Mouse (Mus musculus) kidney, postnatal 25 days (tissue): ENCODE data around the gene Gm11027.
A peak's percentile ranks its signal among the peaks of the same experiment; 100 is the strongest.
"Not testable (repeated sequence)": the region's sequence is repeated elsewhere in the genome, so short reads cannot be mapped to it uniquely, and the experiment has no call there.

ENCODE experiments used
- DNase-seq, 2 experiments: peaks; one replicate each; pipeline ENCODE4 v3.0.0; 2021; ENCODE audit warnings: mixed read lengths in 2 of 2

The Gm11027 gene

GRCm38 (mm10) chr12:116275086-116275485 is at the start of gene Gm11027:
Gm11027 (plus strand) TSS chr12:116275386.
- DNase-seq, result not testable (repeated sequence)

GRCm38 (mm10) chr12:116226289-116227057 is 48.7 kb upstream of the Gm11027 start:
- DNase-seq, result no peak

GRCm38 (mm10) chr12:116229451-116229850 is 45.7 kb upstream of the Gm11027 start:
- no peak for DNase-seq

- DNase-seq, result peak; percentile 92 to 94
These were observed 43.6 kb upstream of the Gm11027 start for GRCm38 (mm10) chr12:116231612-116232011.

- no peak for DNase-seq
These were observed 43.1 kb upstream of the Gm11027 start for GRCm38 (mm10) chr12:116232061-116232460.

- no peak for DNase-seq
These were observed 39.8 kb upstream of the Gm11027 start for GRCm38 (mm10) chr12:116235356-116235755.

GRCm38 (mm10) chr12:116236658-116237057 is 38.5 kb upstream of the Gm11027 start:
- DNase-seq, result no peak

GRCm38 (mm10) chr12:116238370-116238769 is 36.8 kb upstream of the Gm11027 start:
- DNase-seq, result no peak

GRCm38 (mm10) chr12:116238803-116239202 is 36.4 kb upstream of the Gm11027 start:
- no peak for DNase-seq

- DNase-seq, result no peak
These were observed 30.6 kb upstream of the Gm11027 start for GRCm38 (mm10) chr12:116244601-116245000.

- no peak for DNase-seq
These were observed 20.5 kb upstream of the Gm11027 start for GRCm38 (mm10) chr12:116254652-116255051.

GRCm38 (mm10) chr12:116255636-116256035 is 19.6 kb upstream of the Gm11027 start:
- DNase-seq, result no peak

GRCm38 (mm10) chr12:116258321-116258720 is 16.9 kb upstream of the Gm11027 start:
- no peak for DNase-seq

- DNase-seq, result peak; percentile 89 to 93
These were observed 12.4 kb upstream of the Gm11027 start, which contains the start of gene Wdr60 for GRCm38 (mm10) chr12:116262555-116263341. Wdr60 (minus strand) TSS chr12:116263022.

- no peak for DNase-seq
These were observed 10.4 kb upstream of the Gm11027 start for GRCm38 (mm10) chr12:116264756-116265155.

- no peak for DNase-seq
These were observed 9.9 kb upstream of the Gm11027 start for GRCm38 (mm10) chr12:116265275-116265674.

GRCm38 (mm10) chr12:116269450-116269849 is 5.7 kb upstream of the Gm11027 start:
- no peak for DNase-seq

GRCm38 (mm10) chr12:116270538-116270937 is 4.6 kb upstream of the Gm11027 start:
- DNase-seq, result no peak

- DNase-seq, result no peak
These were observed 4.1 kb upstream of the Gm11027 start for GRCm38 (mm10) chr12:116271071-116271470.

- DNase-seq, result no peak
These were observed 1.5 kb upstream of the Gm11027 start for GRCm38 (mm10) chr12:116273733-116274132.

GRCm38 (mm10) chr12:116275631-116276030 is 445 bp downstream of the Gm11027 start:
- no peak for DNase-seq

GRCm38 (mm10) chr12:116276961-116277360 is 1.8 kb downstream of the Gm11027 start:
- no peak for DNase-seq

- no peak for DNase-seq
These were observed 3.4 kb downstream of the Gm11027 start for GRCm38 (mm10) chr12:116278541-116278940.

- DNase-seq, result no peak
These were observed 4.0 kb downstream of the Gm11027 start for GRCm38 (mm10) chr12:116279181-116279580.
